Mouse (Mus musculus) colon, adult 2 months (tissue): Measurements from ENCODE around the gene Lrrc8b. TPM values are rescaled to one million over a fixed set of nuclear protein-coding genes. Genes with fewer than 3 reads are reported as not detected.

Experiments used
- polyA plus RNA-seq: library from polyadenylated mRNA; depleted of rRNA; stranded (reverse); fragments of >200 nt; gene quantifications from 2 replicates; pipeline ENCODE4 v1.2.3, GENCODE M21; 2012; rRNA removed

Gene Lrrc8b
- 4.6 and 5.6 TPM in 2 replicates for polyA plus RNA-seq

DNA sequence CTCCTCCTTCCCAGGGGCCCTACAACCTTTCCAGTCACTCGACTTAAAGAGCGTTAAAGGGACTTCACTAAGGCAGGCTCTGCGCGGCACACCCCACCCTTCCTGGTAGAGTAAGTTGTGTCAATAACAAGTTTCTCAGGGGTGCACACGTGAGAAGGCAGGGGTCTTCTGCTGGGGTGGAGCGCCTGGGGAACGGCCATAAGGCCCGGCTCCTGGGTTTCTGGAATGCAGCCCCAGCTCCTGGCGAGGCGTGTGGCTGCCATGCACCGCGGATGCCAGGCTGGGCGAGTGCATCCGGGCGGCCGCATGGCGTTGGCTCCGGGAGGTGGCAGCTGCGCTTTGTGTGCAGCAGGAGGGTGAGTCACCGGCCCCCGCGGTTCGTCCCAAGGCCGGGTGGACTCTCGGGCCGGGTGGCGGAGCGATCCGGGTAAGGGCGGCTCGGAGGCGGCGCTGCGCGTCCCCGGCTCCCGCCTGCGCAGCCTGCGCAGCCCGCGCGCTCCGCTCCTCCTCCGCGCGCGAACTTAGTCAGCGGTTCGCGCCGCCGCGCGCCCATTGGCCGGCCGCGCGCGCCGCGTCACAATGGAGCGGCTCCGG lies at the start of gene Lrrc8b:
Lrrc8b (plus strand) TSS at position 578 of the 594 bp plus-strand sequence.

DNA sequence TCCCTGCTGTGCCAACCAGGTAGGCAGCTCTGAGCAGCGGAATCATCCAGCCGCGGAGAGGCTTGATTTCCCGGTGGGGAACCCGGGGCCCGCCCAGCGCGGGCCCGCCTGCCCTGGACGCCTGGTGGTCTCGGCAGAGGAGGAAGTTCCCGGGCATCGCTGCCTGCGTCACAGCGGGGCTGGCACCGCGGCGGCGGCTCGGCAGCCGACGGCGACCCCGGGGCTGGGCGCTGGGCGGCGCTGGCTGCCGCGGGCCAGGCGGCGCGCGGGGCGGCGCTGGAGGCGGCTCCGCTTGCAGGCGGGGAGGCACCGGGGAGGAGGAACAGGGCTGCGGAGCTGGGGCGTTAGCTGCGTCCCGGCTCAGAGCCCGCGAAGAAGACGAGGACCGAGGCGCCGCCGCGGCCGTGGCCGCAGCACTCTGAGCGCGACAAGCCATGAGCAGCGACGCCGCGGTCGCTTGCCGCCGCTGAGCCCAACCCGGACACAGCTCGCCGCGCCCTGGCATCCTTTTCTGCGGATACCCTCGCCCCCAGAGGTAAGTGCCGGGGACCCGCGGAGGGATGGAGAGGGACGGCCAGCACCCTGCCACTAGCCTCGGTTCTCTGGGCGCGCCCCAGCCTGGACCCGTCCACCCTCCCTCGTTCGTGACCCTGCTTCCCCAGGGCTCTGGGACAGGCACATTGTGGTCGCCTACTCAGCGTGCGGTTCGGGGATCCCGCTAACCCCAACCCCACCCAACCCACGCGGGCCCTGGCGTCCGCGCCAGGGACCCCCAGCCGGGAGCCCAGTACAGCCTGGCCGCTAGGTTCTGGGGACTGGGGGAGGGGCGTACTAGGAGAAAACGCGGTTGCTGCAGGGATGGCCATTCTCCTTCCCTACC lies 103.8 kb downstream of the Lrrc8b start, which contains the start of gene Lrrc8c:
Lrrc8c (plus strand) TSS at position 293 of the 880 bp plus-strand sequence.

Other genes with a start within 250 kb of the Lrrc8b start
- 0.29 TPM in 1 of 2 replicates, not detected in the other for gene Gbp10, start 176.2 kb upstream of the Lrrc8b start, polyA plus RNA-seq
- gene Gm43302, start 122.1 kb upstream of the Lrrc8b start, polyA plus RNA-seq, result 0.24 and 0.32 TPM in 2 replicates
- gene Gbp6, start 122.1 kb upstream of the Lrrc8b start, polyA plus RNA-seq, result 0.71 and 1.2 TPM in 2 replicates
- 7.9 and 9.7 TPM in 2 replicates for gene Lrrc8c, start 103.6 kb downstream of the Lrrc8b start, polyA plus RNA-seq